In genomic region chr12:79989582-79990110, GRCm38 (mm10) we compare ENCODE assay signal across 10 mouse cellular contexts.
DNase-seq lines count a peak whose midpoint lies in the region; ATAC-seq and TF ChIP-seq lines count a peak whose summit lies in the region.
"Had no signal": no experiment of that assay in that cellular context is flagged by ENCODE, and none has a peak within 500 bp of the region (broad histone marks: within the 10 kb centered on the region; RNA-seq: fewer than 3 reads in every experiment).

No protein-coding gene starts in this region.

- peaks cover 82% of the 10 kb centered on the region for H3K4me1 ChIP-seq in liver, embryonic 12.5 days
- peaks cover 33% of the 10 kb centered on the region for H3K4me1 ChIP-seq in hindbrain, embryonic 14.5 days (replicated peaks; ENCODE audit: control insufficient read depth, insufficient read depth, low read length)
- H3K4me1 ChIP-seq in midbrain, postnatal 0 days (ENCODE audit: insufficient read depth, low read length): peaks cover 11% of the 10 kb centered on the region; the same call in 1 of the 2 replicates

- peak; percentile 76 to 82 for DNase-seq in cerebellum, postnatal 10 days
- no peak for DNase-seq in cerebellum, adult 8-10 months
- DNase-seq in liver: no peak
- no peak for DNase-seq in hindbrain, embryonic 14.5 days (ENCODE audit: low spot score)
- peak; percentile 73 for DNase-seq in midbrain, postnatal 0 days (ENCODE audit: low spot score)
- no peak for DNase-seq in adrenal gland, adult 18-20 months (ENCODE audit: low spot score in 2 of 2)
- DNase-seq: cerebellum, adult 18-20 months; thymus, postnatal 25 days had no signal

- no peak overlapping the region for H3K4me2 ChIP-seq in liver, embryonic 12.5 days
- H3K4me2 ChIP-seq in hindbrain, embryonic 14.5 days (replicated peaks): no peak overlapping the region
- no peak overlapping the region for H3K4me2 ChIP-seq in midbrain, postnatal 0 days (ENCODE audit: low read depth, low read length, poor library complexity, severe bottlenecking)

- 65% methylated on average over 9 of the region's 9 CpGs for WGBS in liver, embryonic 12.5 days (ENCODE audit: insufficient replicate concordance)
- WGBS in hindbrain, embryonic 14.5 days: 53% methylated on average over 8 of the region's 9 CpGs
- WGBS in midbrain, postnatal 0 days: 58% methylated on average over 9 of the region's 9 CpGs

- 0 out of 2 replicates have a peak overlapping the region, but pooled peaks have one; percentile 22 for H3K9ac ChIP-seq in liver, embryonic 12.5 days
- 0 out of 2 replicates have a peak overlapping the region, but pooled peaks have one; percentile 22 for H3K9ac ChIP-seq in hindbrain, embryonic 14.5 days
- H3K9ac ChIP-seq in midbrain, postnatal 0 days (replicated peaks; ENCODE audit: low read length, poor library complexity, severe bottlenecking): no peak overlapping the region

- H3K36me3 ChIP-seq in liver, embryonic 12.5 days: no peaks in the 10 kb centered on the region
- H3K36me3 ChIP-seq in hindbrain, embryonic 14.5 days (replicated peaks; ENCODE audit: control insufficient read depth, insufficient read depth): no peaks in the 10 kb centered on the region
- no peaks in the 10 kb centered on the region for H3K36me3 ChIP-seq in midbrain, postnatal 0 days (ENCODE audit: insufficient read depth, low read length)

- no peaks in the 10 kb centered on the region for H3K27me3 ChIP-seq in liver, embryonic 12.5 days (replicated peaks)
- H3K27me3 ChIP-seq in hindbrain, embryonic 14.5 days (ENCODE audit: control insufficient read depth, insufficient read depth, low read length): no peaks in the 10 kb centered on the region
- H3K27me3 ChIP-seq in midbrain, postnatal 0 days (ENCODE audit: insufficient read depth, low read length): no peaks in the 10 kb centered on the region

- H3K9me3 ChIP-seq in liver, embryonic 12.5 days (replicated peaks): no peaks in the 10 kb centered on the region
- H3K9me3 ChIP-seq in hindbrain, embryonic 14.5 days (ENCODE audit: control insufficient read depth, low read length): no peaks in the 10 kb centered on the region
- no peaks in the 10 kb centered on the region for H3K9me3 ChIP-seq in midbrain, postnatal 0 days (ENCODE audit: low read length)

- TF ChIP-seq CTCF in midbrain, postnatal 0 days (IDR thresholded peaks at IDR 0.05): no peak

- H3K4me3 ChIP-seq in liver, embryonic 12.5 days: no peak overlapping the region
- H3K4me3 ChIP-seq in hindbrain, embryonic 14.5 days (replicated peaks; ENCODE audit: low read length): no peak overlapping the region
- no peak overlapping the region for H3K4me3 ChIP-seq in midbrain, postnatal 0 days (ENCODE audit: low read depth, low read length)

- no peak for ATAC-seq in liver, embryonic 12.5 days
- ATAC-seq in hindbrain, embryonic 14.5 days (ENCODE audit: low FRiP score): no peak
- ATAC-seq in midbrain, postnatal 0 days (ENCODE audit: low FRiP score): no peak
- ATAC-seq in erythroid progenitor cell, adult 5-6 weeks (replicated peaks; ENCODE audit: low FRiP score, poor library complexity, severe bottlenecking): no peak

- peak overlapping the region; percentile 92 for H3K27ac ChIP-seq in liver, embryonic 12.5 days
- peak overlapping the region; percentile 79 for H3K27ac ChIP-seq in hindbrain, embryonic 14.5 days
- peak overlapping the region; percentile 34; the same call in 1 of the 2 replicates for H3K27ac ChIP-seq in midbrain, postnatal 0 days (ENCODE audit: low read depth, low read length)

Comparison
In these comparisons a context has a peak if more than half of its experiments do, and no peak if none do; other contexts are left out.
1. DNase-seq: peak in cerebellum, postnatal 10 days (2 of 2) and midbrain, postnatal 0 days (single experiment); none in cerebellum, adult 8-10 months (single experiment), liver (single experiment), hindbrain, embryonic 14.5 days (single experiment) and adrenal gland, adult 18-20 months (0 of 2).
2. H3K27ac ChIP-seq: peak in every context shown above with its lines; median percentile 92 in liver, embryonic 12.5 days; 79 in hindbrain, embryonic 14.5 days; 34 in midbrain, postnatal 0 days.